Mouse (Mus musculus): ENCODE measurements around the gene Btbd9.

Btbd9 gene

GRCm38 (mm10) chr17:30485067-30485854 lies 91.0 kb downstream of the Btbd9 start:
- in situ Hi-C loops (cut with MseI, MboI), result no loop called here

- in situ Hi-C loops (cut with MseI, MboI), result no loop called here
Measured at GRCm38 (mm10) chr17:30484446-30485066, 91.7 kb downstream of the Btbd9 start.

GRCm38 (mm10) chr17:30481766-30482165 lies 94.5 kb downstream of the Btbd9 start:
- in situ Hi-C loops (cut with MseI, MboI), result no loop called here

- in situ Hi-C loops (cut with MseI, MboI), result no loop called here
Measured at GRCm38 (mm10) chr17:30481341-30481740, 94.9 kb downstream of the Btbd9 start.

- in situ Hi-C loops (cut with MseI, MboI), result no loop called here
Measured at GRCm38 (mm10) chr17:30480381-30480780, 95.9 kb downstream of the Btbd9 start.

- in situ Hi-C loops (cut with MseI, MboI), result no loop called here
Measured at GRCm38 (mm10) chr17:30478181-30478580, 98.1 kb downstream of the Btbd9 start.

GRCm38 (mm10) chr17:30474561-30474960 lies 101.7 kb downstream of the Btbd9 start:
- in situ Hi-C loops (cut with MseI, MboI), result no loop called here

- in situ Hi-C loops (cut with MseI, MboI), result no loop called here
Measured at GRCm38 (mm10) chr17:30472776-30473175, 103.5 kb downstream of the Btbd9 start.

GRCm38 (mm10) chr17:30471512-30471911 lies 104.8 kb downstream of the Btbd9 start:
- in situ Hi-C loops (cut with MseI, MboI), result no loop called here

- in situ Hi-C loops (cut with MseI, MboI), result no loop called here
Measured at GRCm38 (mm10) chr17:30470790-30471189, 105.5 kb downstream of the Btbd9 start.

GRCm38 (mm10) chr17:30470286-30470685 lies 106.0 kb downstream of the Btbd9 start:
- in situ Hi-C loops (cut with MseI, MboI), result no loop called here

- in situ Hi-C loops (cut with MseI, MboI), result no loop called here
Measured at GRCm38 (mm10) chr17:30469511-30470076, 106.7 kb downstream of the Btbd9 start.

GRCm38 (mm10) chr17:30468368-30468767 lies 107.9 kb downstream of the Btbd9 start:
- in situ Hi-C loops (cut with MseI, MboI), result no loop called here

GRCm38 (mm10) chr17:30467566-30468213 lies 108.6 kb downstream of the Btbd9 start:
- in situ Hi-C loops (cut with MseI, MboI), result no loop called here

- in situ Hi-C loops (cut with MseI, MboI), result no loop called here
Measured at GRCm38 (mm10) chr17:30465060-30465762, 111.1 kb downstream of the Btbd9 start.

- in situ Hi-C loops (cut with MseI, MboI), result no loop called here
Measured at GRCm38 (mm10) chr17:30464240-30464745, 112.0 kb downstream of the Btbd9 start.

GRCm38 (mm10) chr17:30460727-30461349 lies 115.5 kb downstream of the Btbd9 start:
- in situ Hi-C loops (cut with MseI, MboI), result no loop called here

- in situ Hi-C loops (cut with MseI, MboI), result loop anchor here (10.0 kb wide), 2 partner anchors 225 to 345 kb away; no protein-coding TSS in a partner anchor
Measured at GRCm38 (mm10) chr17:30459706-30460105, 116.6 kb downstream of the Btbd9 start.

GRCm38 (mm10) chr17:30458926-30459325 lies 117.4 kb downstream of the Btbd9 start:
- in situ Hi-C loops (cut with MseI, MboI), result loop anchor here (10.0 kb wide), 2 partner anchors 224 to 344 kb away; no protein-coding TSS in a partner anchor

- in situ Hi-C loops (cut with MseI, MboI), result loop anchor here (10.0 kb wide), 2 partner anchors 224 to 344 kb away; no protein-coding TSS in a partner anchor
Measured at GRCm38 (mm10) chr17:30458301-30458700, 118.0 kb downstream of the Btbd9 start.

GRCm38 (mm10) chr17:30457486-30457885 lies 118.8 kb downstream of the Btbd9 start:
- in situ Hi-C loops (cut with MseI, MboI), result loop anchor here (10.0 kb wide), 2 partner anchors 223 to 343 kb away; no protein-coding TSS in a partner anchor
